Mouse (Mus musculus) yolk sac, embryonic 10.5 days (tissue): ENCODE measurements at regions not wholly inside any gene's neighbourhood (a gene's known extent, or its start where the extent isn't known, plus 50 kb on each side); places are given as distances from the start of the nearest gene placed in this dataset.
A peak's percentile ranks its signal among the peaks of the same experiment; 100 is the strongest.

Source experiments
- DNase-seq: peaks from one replicate; pipeline ENCODE4 v3.0.0-alpha.2; 2017; ENCODE audit warnings: low spot score

DNA sequence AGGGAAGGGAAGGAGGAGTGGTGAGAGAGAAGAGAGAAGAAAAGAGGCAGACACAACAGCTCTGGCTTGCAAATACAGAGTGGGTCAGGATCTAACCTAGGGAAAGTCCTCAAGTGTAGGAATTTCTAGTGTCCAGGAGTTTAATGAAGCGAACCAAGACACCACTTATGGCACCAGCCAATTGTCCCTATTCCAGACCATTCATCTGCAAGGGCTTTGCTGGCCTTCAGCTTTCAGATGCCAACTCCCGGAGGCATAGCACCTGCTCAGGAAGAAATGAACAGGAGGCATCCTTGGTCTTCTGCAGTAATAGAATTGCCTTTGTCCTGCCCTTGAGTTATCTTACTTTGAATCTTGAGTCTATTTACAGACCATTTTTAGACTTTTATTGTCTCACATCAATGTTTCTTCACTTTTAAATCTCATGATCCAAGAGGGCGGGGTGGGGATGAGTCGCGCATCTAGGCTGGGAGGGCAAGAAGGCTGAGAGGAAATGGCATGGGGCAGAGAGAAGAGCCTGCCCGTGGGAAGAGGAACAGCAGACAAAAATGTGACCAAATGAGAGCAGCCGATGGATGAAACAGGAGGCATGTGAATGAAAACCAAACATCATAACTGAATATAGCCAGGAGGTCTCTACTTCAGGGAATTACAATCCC lies 190.1 kb upstream of the Hmga2 start:
- no peak for DNase-seq

DNA sequence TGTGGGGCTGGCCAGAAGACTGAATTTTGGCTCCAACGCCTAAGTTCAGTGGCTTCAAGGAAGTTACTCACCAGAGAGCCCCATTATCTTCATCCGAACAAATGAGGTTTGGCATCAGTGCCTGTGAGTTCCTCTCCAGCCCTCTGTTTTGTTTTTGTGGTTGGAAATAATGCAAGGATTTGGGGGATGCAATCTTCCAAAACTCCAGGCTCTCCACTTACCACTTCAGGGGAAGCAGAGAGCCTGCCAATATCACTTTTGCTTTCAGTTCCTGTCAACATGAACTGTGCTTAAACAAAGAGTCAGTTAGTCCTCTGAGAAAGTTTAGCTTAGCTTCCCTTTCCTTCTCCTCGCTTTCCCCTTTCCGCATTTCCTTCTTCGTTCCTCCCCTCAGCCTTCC lies 189.4 kb upstream of the Hmga2 start:
- no peak for DNase-seq

DNA sequence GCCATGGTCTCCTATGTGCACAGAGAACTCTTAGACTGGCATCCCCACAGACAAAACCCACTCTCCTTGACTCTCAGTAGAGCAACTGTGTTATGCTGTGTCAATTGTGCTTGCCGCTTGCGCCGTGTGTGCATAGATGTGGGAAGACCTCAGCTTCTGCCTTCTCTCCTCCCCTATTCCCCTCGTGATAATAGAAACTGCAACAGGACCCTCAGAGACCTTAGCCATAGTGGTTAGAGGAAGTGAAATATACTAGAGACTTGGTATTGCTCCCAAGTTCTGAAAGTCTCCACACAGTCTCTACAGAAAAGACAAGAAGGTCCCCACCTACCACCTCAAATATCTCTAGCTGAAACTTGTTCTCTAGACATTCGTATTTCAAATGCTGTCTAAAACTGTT lies 188.2 kb upstream of the Hmga2 start:
- DNase-seq: no peak

DNA sequence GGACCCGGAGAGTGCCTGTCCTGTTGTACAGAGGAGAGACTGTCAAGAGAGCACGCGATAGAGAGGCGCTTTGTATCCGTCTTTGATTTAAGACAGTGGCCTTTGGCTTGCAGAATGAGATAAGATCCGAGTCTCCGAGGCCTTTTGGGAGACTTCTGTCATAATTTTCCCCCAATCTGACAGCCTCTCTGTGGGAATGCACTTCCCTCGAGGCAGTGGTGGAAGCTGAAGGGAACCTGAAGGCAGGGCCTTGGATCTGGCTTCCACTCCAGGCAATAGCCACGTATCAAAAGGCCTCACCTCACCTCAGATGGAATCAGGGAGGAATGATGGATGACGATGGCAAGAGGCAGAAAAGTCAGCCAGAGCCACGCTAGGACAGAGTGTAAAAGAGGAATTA lies 187.1 kb upstream of the Hmga2 start:
- DNase-seq: no peak

DNA sequence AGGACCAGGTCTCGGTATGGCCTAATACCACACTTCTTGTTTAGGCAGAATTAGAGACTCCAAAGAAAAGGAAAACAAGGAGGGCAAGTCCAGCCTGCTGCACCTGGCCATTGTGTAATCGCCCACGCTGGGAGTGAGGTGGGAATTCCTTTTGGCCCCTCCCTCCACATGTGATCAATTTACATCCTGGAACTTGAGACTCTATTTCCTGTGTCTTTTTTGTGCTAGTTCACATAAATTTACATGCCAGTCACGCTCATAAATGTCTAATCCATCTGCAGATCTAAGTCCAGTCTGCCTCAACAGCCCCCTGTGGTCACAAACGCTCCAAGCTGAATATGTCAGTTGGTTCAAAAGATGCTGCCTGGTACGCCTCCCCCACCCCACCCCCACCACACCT lies 184.2 kb upstream of the Hmga2 start:
- DNase-seq: no peak

DNA sequence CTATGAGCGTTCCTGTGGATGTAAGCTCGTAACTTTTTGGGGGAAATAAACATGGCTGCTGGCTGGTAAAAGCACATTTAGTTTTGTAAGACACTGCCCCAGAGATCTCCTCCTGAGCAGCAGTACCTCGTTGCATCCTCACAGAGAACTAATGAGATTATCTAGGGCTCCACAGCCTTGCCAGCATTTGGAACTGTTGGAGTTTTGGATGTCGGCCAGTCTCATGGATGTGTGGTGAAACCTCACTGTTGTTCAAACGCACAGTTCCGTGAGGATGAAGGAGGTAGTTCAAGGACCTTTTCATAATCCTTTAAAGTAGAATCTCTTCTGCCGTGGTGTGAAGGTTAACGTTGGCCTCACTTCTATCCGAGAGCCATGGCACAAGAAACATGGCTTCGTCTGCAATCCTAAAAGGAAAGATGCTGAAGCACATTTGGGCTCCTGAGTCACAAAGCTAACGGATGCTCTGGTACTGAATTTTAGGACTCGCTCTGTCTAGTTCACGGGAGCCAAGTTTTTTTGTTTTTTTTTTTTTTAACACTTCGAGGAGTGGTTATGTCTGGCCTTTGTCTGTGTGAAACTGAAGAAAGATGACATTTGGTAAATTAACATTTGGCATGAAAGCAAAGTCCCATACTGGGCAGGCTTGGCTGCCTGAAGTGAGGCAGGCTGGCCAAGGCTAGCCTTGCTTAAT lies 179.1 kb upstream of the Hmga2 start:
- no peak for DNase-seq

DNA sequence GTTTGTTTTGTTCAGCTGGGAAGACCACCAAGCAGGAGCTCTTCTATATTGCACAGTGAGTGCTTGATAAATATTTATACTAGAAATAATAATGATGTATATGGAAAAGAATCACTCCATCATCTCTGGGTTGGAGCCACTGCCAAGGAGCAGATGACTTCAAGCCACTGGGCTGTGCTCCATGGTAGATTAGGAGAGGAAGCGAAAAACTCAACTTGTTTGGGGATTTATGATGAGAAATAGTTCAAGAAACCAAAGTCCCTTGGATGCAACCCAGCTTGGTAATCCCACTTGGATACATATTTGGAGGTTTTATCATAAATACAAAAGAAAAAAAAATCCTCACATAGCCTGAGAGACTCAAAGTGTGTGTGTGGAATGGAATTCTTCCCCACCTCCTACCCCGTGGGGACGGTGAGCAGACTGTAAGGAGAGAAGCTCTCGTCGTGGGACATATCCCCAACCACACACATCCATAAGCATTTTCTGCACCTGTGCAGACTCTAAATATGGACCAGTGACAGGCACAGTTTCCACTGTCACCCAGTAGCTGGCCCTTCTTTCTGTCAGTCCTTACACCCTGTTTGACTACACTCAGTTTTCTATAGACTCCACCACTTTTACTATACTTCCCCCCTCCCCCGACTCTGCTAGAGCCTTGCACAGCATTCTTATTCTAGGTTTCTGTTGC lies 176.4 kb upstream of the Hmga2 start:
- DNase-seq: no peak

DNA sequence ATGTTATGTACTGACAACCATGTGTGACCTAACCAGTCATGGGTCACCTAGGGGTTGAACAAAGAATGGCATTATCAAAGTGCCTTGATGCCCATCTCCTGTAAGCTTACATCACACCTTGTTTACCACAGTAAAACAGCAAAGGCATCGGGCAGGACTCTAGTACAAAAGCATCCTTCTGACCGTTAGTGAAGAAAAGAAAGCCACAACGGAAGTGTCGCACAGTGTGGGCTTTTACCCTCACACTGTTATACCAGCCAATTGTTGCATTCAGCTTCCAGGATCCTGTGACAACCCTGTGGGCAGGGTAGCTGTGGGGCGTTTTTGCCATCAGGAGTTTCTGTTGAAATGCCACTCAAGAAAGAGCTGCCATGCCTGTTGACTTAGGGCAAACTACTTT lies 175.6 kb upstream of the Hmga2 start:
- DNase-seq: no peak

DNA sequence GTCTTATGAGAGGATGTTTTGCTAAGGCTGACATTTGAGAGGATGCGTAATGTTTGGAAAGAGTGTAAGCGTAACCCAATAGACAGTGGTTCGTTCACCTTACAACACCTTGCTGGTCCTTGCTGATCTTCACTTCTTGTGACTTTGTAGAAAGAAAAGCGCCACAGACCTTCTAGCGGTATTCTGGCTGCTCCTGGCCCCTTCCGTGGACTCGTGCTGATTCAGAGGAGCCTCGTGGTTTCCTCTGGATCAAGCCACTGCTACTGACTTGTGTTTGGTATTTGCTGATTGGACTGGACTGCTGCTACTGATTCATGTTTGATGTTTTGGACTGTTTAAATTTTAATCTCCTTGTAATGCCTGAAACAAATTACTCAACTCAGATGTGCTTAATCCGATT lies 174.1 kb upstream of the Hmga2 start:
- no peak for DNase-seq

DNA sequence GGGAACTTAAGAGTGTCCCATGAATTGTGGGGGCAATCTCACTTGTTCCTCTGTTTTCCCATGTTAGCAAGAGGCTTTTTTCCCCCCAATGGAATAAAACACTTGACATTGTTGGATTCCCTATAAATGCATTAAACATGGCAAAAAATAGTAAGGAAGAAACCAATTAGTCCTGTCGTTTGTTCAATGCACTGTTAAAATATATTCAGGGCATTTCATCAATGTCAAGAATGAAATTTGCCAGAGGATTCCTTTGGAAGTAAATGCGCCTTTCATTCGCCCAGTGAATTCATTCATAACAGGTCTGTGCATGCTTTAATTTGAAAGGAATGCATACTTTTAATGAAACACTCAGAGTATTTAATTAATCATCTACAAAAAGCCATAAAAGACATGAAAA lies 172.5 kb upstream of the Hmga2 start:
- DNase-seq: no peak

DNA sequence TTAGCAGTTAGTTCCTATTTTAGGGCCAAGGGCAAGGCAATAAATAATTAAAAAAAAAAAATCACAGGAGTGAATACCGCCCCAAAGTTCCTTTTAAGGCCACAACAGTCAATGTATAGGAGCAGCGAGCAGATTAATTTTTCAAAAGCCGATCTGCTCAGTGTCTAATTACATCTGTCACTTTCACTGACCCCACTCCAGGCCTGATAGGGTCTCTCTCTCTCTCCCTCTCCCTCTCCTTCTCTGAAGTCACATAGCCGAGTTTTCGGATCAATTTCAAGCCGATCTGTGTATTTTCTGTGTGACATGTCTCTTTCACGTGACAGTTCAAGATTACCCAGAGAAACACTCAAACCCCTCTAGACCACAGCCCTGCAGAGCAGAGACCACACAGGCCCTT lies 171.8 kb upstream of the Hmga2 start:
- DNase-seq: no peak

DNA sequence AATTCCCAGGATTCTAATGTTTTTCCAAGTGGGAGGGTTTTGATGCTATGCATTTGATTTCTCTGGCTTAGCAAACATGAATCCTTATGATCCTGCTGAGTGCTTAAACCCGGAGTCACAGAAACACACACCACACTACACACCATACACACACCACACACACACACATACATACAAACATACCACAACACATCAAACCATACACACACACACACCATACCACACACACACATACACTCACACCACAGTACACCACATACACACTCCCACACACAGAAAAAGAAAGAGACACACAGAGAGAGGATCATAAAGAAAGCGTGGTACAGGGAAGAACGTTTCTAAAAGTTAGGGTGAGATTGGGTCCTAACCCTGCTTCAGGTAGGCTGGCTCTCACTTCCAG lies 171.1 kb upstream of the Hmga2 start:
- DNase-seq: no peak

DNA sequence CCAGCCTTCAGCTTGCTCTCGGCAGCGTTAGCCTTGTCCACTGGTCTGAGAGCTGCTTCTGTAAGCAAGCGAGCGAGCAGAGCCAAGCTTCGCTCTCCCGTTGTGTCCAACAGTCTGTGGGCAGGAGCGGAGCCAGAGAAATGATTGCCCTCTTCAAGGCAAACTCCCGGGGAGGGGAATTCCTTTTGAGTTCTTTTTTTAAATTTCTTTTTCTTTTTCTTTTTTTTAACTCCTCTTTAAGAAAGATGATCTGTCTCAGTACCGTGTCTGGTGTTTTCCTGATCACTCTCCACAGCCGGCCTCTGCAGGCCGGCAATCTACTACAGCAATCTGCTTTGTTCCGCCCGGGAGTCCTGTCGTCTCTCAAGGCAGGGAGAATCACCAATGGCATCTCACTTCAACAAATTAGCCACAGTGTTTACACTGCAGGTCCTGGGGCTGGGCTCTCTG lies 170.6 kb upstream of the Hmga2 start:
- DNase-seq: peak; percentile 55

DNA sequence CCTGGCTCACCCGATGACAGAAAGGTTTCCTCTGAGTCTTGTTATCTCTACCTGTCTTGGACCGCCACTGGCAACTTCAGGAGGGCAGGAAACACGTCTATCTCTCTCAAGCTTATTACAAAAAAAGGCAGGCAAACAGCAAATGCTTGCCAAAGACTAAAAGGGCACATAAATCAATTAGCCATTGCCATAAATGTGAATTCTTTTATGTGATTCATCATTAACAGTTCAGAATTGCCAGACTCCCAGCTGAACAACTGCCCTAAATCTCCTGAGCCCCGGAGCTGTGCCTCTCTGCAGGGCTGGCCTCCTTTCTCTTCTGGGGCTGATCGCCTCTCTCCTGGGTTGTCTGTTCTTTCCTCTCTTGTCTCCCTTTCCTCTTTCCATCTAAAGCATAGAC lies 164.6 kb upstream of the Hmga2 start:
- DNase-seq: no peak

DNA sequence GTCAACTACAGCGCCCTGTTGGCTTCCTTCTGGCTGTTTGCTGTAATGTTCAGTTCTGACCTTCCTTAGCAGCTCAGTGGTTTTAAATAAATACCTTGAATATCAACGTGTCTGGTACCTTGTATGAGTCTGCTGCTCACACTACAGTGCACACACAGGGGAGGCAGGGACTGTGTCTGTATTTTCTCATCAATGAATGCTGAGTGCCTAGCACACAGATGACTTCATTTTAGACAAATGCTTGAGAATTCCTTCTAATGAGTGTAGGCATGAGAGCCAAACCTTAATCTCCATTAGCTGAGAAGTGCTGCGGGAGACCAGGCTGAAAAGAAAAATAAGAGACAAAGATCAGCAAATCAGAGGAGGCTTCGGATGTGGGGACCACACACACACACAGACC lies 162.0 kb upstream of the Hmga2 start:
- DNase-seq: no peak

DNA sequence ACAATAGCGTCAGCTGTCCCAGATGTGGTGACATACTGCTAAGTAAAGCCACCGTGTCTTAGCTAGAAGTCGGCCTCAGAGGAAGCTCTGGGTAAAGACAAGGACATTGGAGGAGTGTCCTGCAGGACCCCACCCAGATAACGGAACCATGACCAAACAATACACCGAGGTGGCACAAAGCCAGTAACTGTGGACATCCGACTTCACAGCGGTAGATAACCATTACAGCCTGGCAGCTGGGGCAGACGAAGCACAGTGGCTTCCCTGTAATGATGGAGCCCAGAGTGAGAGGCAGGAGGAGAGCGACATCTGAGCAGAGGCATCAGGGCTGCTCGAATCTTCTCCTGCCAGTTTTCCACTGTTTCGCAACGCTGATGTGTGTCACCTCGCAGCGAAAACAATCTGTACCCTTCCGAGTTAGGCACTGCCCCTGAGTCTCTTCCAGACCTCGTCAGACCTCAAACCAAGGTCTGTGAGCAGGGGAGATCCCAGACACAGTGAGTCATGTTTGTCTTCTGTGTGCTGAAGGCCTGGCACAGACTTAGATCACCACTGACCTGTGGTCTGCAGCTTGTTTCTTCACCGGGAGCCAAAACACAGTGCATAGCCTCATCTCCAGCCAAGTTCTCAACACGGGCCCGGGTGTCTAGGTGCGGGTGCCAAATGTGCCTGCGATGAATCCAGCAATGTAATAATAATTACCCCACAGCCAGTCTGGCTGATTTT lies 159.7 kb upstream of the Hmga2 start:
- no peak for DNase-seq

DNA sequence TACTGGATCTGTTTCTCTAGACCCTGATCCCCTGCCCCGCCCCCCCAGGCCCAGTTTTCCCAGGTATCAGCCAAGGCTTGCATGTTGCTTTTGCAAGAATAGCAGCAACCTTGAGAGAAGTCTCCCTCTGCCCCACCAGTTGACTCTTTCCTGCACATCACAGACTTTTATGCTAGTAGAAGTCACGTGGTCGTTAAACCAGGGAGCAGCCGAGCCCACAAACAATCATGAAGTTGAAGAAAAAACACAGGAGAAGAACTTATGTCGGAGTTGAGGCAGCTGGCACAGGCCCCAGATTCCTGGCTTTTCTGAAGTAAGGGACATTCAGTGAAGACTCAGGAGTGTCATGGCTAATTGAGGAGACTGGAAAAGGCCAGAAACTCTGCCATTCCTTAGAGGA lies 158.9 kb upstream of the Hmga2 start:
- DNase-seq: no peak

DNA sequence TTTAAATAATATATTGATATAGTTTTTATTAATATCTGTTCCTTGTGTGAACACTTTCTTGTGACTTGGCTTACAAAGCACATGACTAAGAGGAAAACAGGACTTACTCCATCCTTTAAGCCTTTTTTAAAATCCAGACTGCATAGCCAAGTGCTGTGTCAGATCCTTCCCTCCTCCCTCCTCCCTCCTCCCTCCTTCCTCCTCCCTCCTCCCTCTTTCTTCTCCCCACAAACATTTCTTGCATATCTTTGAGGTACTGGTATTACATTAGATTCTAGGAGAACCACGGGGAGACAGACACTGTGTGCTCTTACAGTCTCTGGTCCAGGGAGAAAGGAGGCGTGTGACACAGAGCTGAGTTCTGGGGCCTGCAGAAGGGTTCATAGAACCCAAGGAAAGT lies 155.8 kb upstream of the Hmga2 start:
- peak; percentile 21 for DNase-seq

DNA sequence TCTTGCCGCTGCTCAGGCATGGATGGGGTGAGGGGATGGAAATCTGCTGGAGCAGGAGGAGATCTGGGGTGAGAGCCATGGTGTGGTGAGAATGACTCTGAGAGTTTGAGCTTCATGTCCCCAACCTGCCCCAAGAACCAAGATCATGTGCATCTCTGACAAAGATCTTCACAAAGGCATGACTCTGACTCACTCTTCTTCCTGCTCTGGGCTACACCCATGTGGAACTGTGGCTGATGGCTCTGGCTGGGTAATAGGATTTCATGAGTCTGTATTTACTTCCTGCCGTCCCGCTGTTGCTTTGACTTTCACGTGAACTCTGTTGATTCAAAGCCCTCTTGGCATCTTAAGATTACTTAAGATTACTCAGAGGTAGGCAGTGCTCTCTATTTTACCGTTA lies 151.8 kb upstream of the Hmga2 start:
- no peak for DNase-seq

DNA sequence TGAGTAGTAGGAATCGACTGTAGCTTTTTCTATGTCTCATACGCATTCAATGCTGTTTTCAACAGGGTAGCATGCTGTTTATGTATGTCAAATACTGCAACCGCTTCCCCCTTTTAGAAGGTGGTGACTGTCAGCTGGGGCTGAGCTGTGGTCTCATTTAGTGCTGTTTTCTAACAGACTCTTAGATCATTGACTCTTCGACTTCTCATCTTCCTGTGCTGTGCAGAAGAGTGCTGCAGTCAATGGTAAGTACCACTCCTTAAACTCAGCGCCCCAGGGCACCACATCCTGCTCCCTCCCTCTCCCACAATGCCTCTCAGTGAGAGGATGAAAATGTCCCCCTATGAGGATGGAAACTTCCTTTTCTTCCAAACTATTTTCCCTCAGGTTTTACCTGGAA lies 149.2 kb upstream of the Hmga2 start:
- no peak for DNase-seq

DNA sequence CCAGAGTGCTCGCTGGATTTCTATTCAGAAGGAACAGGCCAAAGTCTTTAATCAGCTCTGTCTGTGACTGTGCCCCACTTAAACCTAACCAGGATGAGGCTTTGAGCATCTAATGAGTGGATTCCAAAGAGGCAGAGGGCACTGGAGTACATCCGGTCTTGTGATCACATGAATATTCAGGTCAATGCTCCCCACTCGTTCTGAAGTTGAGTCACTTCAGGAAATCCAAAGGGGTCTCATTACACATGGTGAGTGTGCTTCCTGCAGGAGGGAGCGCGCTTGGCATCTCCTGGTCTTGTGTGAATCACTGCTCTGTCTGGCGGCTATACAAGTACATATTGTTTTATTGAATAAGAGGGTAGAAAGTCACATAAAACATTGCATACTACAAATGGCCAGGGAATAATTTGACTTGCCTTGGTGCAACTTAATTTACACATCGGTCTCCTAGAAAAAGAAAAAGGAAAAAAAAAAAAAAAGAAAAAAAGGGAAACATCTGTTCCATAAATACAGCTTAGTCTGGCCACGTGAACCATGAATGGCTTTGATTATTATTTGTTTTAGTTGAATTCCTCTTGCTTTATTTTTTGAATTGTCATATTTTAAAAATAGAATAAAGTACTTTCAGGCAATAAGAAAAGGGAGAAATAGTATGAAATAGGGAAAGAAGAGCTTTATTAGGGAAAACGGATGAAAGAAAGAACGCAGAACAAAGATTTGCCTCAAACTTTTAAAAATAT lies 148.1 kb upstream of the Hmga2 start:
- no peak for DNase-seq

DNA sequence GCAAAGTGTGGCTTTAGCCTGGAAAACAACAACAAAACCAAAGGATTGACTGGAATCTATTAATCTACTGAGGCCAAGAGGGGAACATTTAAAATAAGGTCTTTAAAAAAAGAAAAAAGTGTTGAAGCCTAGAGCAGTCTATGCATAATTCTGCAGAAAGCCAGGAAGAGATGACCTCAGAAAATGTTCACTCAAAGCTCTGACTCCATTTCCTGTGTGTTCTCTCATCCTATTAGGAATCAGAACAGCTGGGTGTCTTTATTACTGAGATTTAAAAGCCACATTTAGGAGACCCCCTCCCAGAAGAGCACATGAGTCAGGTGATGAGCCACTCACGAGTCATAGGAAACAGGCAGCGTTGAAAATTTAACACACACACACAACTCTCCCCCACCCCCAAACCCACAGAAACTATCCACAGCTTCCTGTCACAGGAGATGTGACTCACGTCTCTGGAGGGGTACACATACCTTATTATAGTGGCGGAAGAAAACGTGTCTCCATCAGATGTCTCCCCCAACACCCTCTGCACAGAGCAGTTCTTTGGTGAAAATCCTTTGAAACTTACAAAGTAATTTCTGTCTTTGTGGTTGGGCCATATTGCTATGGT lies 140.2 kb upstream of the Hmga2 start:
- no peak for DNase-seq
